ENCODE assay signal across 25 mouse cellular contexts in genomic region chr10:7173098-7173497, GRCm38 (mm10). TPM values are rescaled to one million over a fixed set of nuclear protein-coding genes. Genes with fewer than 3 reads are reported as not detected.
DNase-seq lines count a peak whose midpoint lies in the region; ATAC-seq and TF ChIP-seq lines count a peak whose summit lies in the region.
"Had no signal": no experiment of that assay in that cellular context is flagged by ENCODE, and none has a peak within 500 bp of the region (broad histone marks: within the 10 kb centered on the region; RNA-seq: fewer than 3 reads in every experiment).

No protein-coding gene starts in this region.

- 85% methylated on average over 1 of the region's 1 CpGs for WGBS in embryonic facial prominence, embryonic 10.5 days
- 79% methylated on average over 1 of the region's 1 CpGs for WGBS in forebrain, embryonic 13.5 days
- 42% methylated on average over 1 of the region's 1 CpGs for WGBS in lung, postnatal 0 days

- no peak overlapping the region for H3K27ac ChIP-seq in embryonic facial prominence, embryonic 10.5 days (replicated peaks)
- H3K27ac ChIP-seq in forebrain, embryonic 13.5 days, result no peak overlapping the region
- H3K27ac ChIP-seq in lung, postnatal 0 days (ENCODE audit: low read length), result no peak overlapping the region
- H3K27ac ChIP-seq: forebrain, embryonic 10.5 days; gastrocnemius, adult 2 months; hindbrain, embryonic 12.5 days; hindbrain, embryonic 15.5 days; intestine, embryonic 15.5 days had no signal

- no peaks in the 10 kb centered on the region for H3K9me3 ChIP-seq in embryonic facial prominence, embryonic 10.5 days
- H3K9me3 ChIP-seq in forebrain, embryonic 13.5 days (replicated peaks), result no peaks in the 10 kb centered on the region
- H3K9me3 ChIP-seq in lung, postnatal 0 days (ENCODE audit: low read length), result no peaks in the 10 kb centered on the region
- H3K9me3 ChIP-seq: forebrain, embryonic 10.5 days; G1E; hindbrain, embryonic 12.5 days; hindbrain, embryonic 15.5 days; intestine, embryonic 15.5 days had no signal

- TF ChIP-seq EP300 in lung, postnatal 0 days (IDR thresholded peaks at IDR 0.05), result no peak

- peaks cover 6% of the 10 kb centered on the region; the same call in 1 of the 2 replicates for H3K36me3 ChIP-seq in embryonic facial prominence, embryonic 10.5 days (replicated peaks)
- no peaks in the 10 kb centered on the region for H3K36me3 ChIP-seq in forebrain, embryonic 13.5 days (ENCODE audit: poor library complexity, severe bottlenecking)
- no peaks in the 10 kb centered on the region for H3K36me3 ChIP-seq in lung, postnatal 0 days (ENCODE audit: insufficient read depth, low read length)
- H3K36me3 ChIP-seq: G1E; hindbrain, embryonic 12.5 days; hindbrain, embryonic 15.5 days; intestine, embryonic 15.5 days had no signal

- ATAC-seq in CD4-positive, CD25-positive, alpha-beta regulatory T cell, adult 4 months, result peak; percentile 86
- peak; percentile 72 for ATAC-seq in inflammation-experienced regulatory T-cells, adult 6 months
- ATAC-seq in forebrain, embryonic 13.5 days, result no peak
- ATAC-seq in lung, postnatal 0 days, result no peak
- ATAC-seq: forebrain, embryonic 14.5 days; forebrain, postnatal 0 days; intestine, embryonic 15.5 days had no signal

- H3K27me3 ChIP-seq in embryonic facial prominence, embryonic 10.5 days (replicated peaks; ENCODE audit: low read depth, poor library complexity, severe bottlenecking), result no peaks in the 10 kb centered on the region
- no peaks in the 10 kb centered on the region for H3K27me3 ChIP-seq in forebrain, embryonic 13.5 days
- no peaks in the 10 kb centered on the region for H3K27me3 ChIP-seq in lung, postnatal 0 days (replicated peaks; ENCODE audit: insufficient read depth, low read length)
- H3K27me3 ChIP-seq: CH12.LX; hindbrain, embryonic 12.5 days; hindbrain, embryonic 15.5 days; intestine, embryonic 15.5 days had no signal

- TF ChIP-seq CTCF in lung, postnatal 0 days (IDR thresholded peaks at IDR 0.05), result no peak

- H3K4me3 ChIP-seq in embryonic facial prominence, embryonic 10.5 days, result no peak overlapping the region
- no peak overlapping the region for H3K4me3 ChIP-seq in forebrain, embryonic 13.5 days
- H3K4me3 ChIP-seq in lung, postnatal 0 days (ENCODE audit: low read depth, low read length), result no peak overlapping the region
- H3K4me3 ChIP-seq: forebrain, embryonic 10.5 days; gastrocnemius, adult 2 months; hindbrain, embryonic 12.5 days; hindbrain, embryonic 15.5 days; intestine, embryonic 15.5 days had no signal

- no peak overlapping the region for H3K4me2 ChIP-seq in forebrain, embryonic 13.5 days
- H3K4me2 ChIP-seq in lung, postnatal 0 days (replicated peaks; ENCODE audit: low read depth, low read length), result no peak overlapping the region
- H3K4me2 ChIP-seq: heart, embryonic 11.5 days; hindbrain, embryonic 12.5 days; hindbrain, embryonic 15.5 days; intestine, embryonic 15.5 days had no signal

- no peak overlapping the region for H3K9ac ChIP-seq in forebrain, embryonic 13.5 days
- H3K9ac ChIP-seq in lung, postnatal 0 days (replicated peaks; ENCODE audit: low read depth), result no peak overlapping the region
- H3K9ac ChIP-seq: forebrain, postnatal 0 days; hindbrain, embryonic 12.5 days; hindbrain, embryonic 15.5 days; intestine, embryonic 15.5 days had no signal

- DNase-seq in CD4-positive, CD25-positive, alpha-beta regulatory T cell, adult 2 months (ENCODE audit: low read depth, low spot score), result peak; percentile 53
- DNase-seq in embryonic facial prominence, embryonic 10.5 days (ENCODE audit: low spot score), result no peak
- DNase-seq in lung, postnatal 0 days (ENCODE audit: low spot score), result no peak
- DNase-seq: adrenal gland, postnatal 10 days; adrenal gland, postnatal 36 days; cerebellum, adult 11 months; cerebellum, adult 2 months; cerebellum, adult 9-11 months; cerebellum, postnatal 25 days; embryo, embryonic 11 days; forebrain, postnatal 0 days; gastrocnemius, adult 2 months; gastrocnemius, postnatal 14 days; heart, adult 11 months had no signal

- peaks cover 13% of the 10 kb centered on the region; the same call in 1 of the 2 replicates for H3K4me1 ChIP-seq in embryonic facial prominence, embryonic 10.5 days
- no peaks in the 10 kb centered on the region for H3K4me1 ChIP-seq in forebrain, embryonic 13.5 days
- H3K4me1 ChIP-seq in lung, postnatal 0 days (ENCODE audit: insufficient read depth, low read depth, low read length), result no peaks in the 10 kb centered on the region
- H3K4me1 ChIP-seq: hindbrain, embryonic 12.5 days; hindbrain, embryonic 15.5 days; intestine, embryonic 15.5 days had no signal

RNA-seq across cellular contexts. Expression of gene Cnksr3, which starts 38.9 kb away (rescaled TPM):
- polyA plus RNA-seq in CD4-positive, CD25-positive, alpha-beta regulatory T cell, adult 4 months (2017; shearing (Covaris generic)), result 1 to 10 TPM; 3.3 to 5.1 TPM
- polyA plus RNA-seq in inflammation-experienced regulatory T-cells, adult 6 months (2017; shearing (Covaris generic)), result 1 to 10 TPM in 2 of 3 experiments, under 1 TPM in 1; 0.36 to 4.3 (median 3.3) TPM
- polyA plus RNA-seq in embryonic facial prominence, embryonic 10.5 days (2016; fragmentation: Nextera tagmentation; extraction: Ambion mirVana), result 8.8 and 10.8 TPM in 2 replicates
- polyA plus RNA-seq in forebrain, embryonic 13.5 days (2015; fragmentation: Nextera tagmentation; extraction: Ambion mirVana), result 3.8 and 4.2 TPM in 2 replicates
- polyA plus RNA-seq in lung, postnatal 0 days (2015; fragmentation: Nextera tagmentation; extraction: Ambion mirVana), result 7.4 and 7.6 TPM in 2 replicates
- polyA plus RNA-seq: G1E had no signal

Comparison
In these comparisons a context has a peak if more than half of its experiments do, and no peak if none do; other contexts are left out.
1. ATAC-seq: peak in CD4-positive, CD25-positive, alpha-beta regulatory T cell, adult 4 months (single experiment) and inflammation-experienced regulatory T-cells, adult 6 months (single experiment); none in forebrain, embryonic 13.5 days (single experiment) and lung, postnatal 0 days (single experiment).